Mouse (Mus musculus) activated CD4-positive, CD25-positive, alpha-beta regulatory T cell, adult 9 weeks (primary cell): ENCODE results near the gene Txnrd2. TPM values are rescaled to one million over a fixed set of nuclear protein-coding genes. Genes with fewer than 3 reads are reported as not detected.

Experiments used
- polyA plus RNA-seq: library from polyadenylated mRNA; unstranded; fragments of 100-300 nt; shearing (Covaris generic); gene quantifications from one replicate; pipeline ENCODE4 v1.2.1, GENCODE M21; 2017

The Txnrd2 gene
- 31.0 TPM for polyA plus RNA-seq

GRCm38 (mm10) chr16:18426215-18426791 lies at the start of gene Txnrd2:
Gene Txnrd2, plus strand, starts transcription at chr16:18426384.

GRCm38 (mm10) chr16:18426802-18427280 lies 657 bp downstream of the Txnrd2 start, which contains the start of gene Comt:
Gene Comt, minus strand, starts transcription at chr16:18426852.

GRCm38 (mm10) chr16:18498558-18498990 lies 72.4 kb downstream of the Txnrd2 start, which contains the start of the genes Gnb1l and Rtl10:
Gene Gnb1l, plus strand, starts transcription at chr16:18498713.
Gene Rtl10, plus strand, starts transcription at chr16:18498901.

Other genes starting within 250 kb of the Txnrd2 start
- not detected for gene Ccdc188, start 208.5 kb upstream of the Txnrd2 start, polyA plus RNA-seq
- gene Zdhhc8, start 191.2 kb upstream of the Txnrd2 start, polyA plus RNA-seq = 2.7 TPM
- gene Trmt2a, start 177.7 kb upstream of the Txnrd2 start, polyA plus RNA-seq = 102 TPM
- gene Ranbp1, start 177.7 kb upstream of the Txnrd2 start, polyA plus RNA-seq = 190 TPM
- not detected for gene Gm49776, start 168.1 kb upstream of the Txnrd2 start, polyA plus RNA-seq
- gene Dgcr8, start 137.1 kb upstream of the Txnrd2 start, polyA plus RNA-seq = 26.6 TPM
- 58.5 TPM for gene Tango2, start 78.3 kb upstream of the Txnrd2 start, polyA plus RNA-seq
- 1.3 TPM for gene Arvcf, start 78.2 kb upstream of the Txnrd2 start, polyA plus RNA-seq
- 78.3 TPM for gene Comt, start 468 bp downstream of the Txnrd2 start, polyA plus RNA-seq
- 15.6 TPM for gene Gnb1l, start 72.3 kb downstream of the Txnrd2 start, polyA plus RNA-seq
- gene Rtl10, start 72.5 kb downstream of the Txnrd2 start, polyA plus RNA-seq = 0.89 TPM
- not detected for gene Tbx1, start 164.3 kb downstream of the Txnrd2 start, polyA plus RNA-seq
- gene Gp1bb, start 196.0 kb downstream of the Txnrd2 start, polyA plus RNA-seq = not detected
- gene Gm49601, start 200.0 kb downstream of the Txnrd2 start, polyA plus RNA-seq = not detected
- gene Sept5, start 203.6 kb downstream of the Txnrd2 start, polyA plus RNA-seq = not detected